26 mouse cellular contexts compared by ENCODE assay signal in the genomic region with DNA sequence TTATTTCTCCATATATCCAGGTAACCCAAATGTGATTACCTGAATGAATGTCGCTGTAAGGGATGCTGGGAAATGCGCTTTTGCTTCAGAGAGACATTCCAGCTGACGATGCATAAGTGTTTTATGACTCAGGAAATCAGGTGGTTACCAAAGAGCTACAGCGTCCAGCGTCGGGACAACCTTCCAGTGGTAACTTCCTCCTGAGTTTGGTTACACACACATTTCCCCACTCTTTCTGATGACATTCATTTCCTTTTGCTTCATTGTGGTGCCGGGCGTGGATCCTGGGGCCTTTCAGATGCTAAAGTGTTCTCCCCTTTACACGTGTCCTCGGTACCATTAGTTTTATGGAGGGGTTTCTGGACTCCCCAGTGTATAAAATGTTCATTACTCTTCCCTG. TPM values are rescaled to one million over a fixed set of nuclear protein-coding genes. Genes with fewer than 3 reads are reported as not detected.
DNase-seq lines count a peak whose midpoint lies in the region; ATAC-seq and TF ChIP-seq lines count a peak whose summit lies in the region.
"Had no signal": no experiment of that assay in that cellular context is flagged by ENCODE, and none has a peak within 500 bp of the region (broad histone marks: within the 10 kb centered on the region; RNA-seq: fewer than 3 reads in every experiment).

No protein-coding gene starts in this region.

- no peak overlapping the region for H3K4me3 ChIP-seq in left cerebral cortex, adult 2 months
- H3K4me3 ChIP-seq: embryonic facial prominence, embryonic 12.5 days; embryonic facial prominence, embryonic 15.5 days; gastrocnemius, adult 2 months; heart, embryonic 12.5 days; heart, embryonic 15.5 days had no signal

- H3K27ac ChIP-seq in left cerebral cortex, adult 2 months = no peak overlapping the region
- H3K27ac ChIP-seq: embryonic facial prominence, embryonic 12.5 days; embryonic facial prominence, embryonic 15.5 days; gastrocnemius, adult 2 months; heart, embryonic 15.5 days; hindbrain, embryonic 14.5 days; hindbrain, postnatal 0 days had no signal

- TF ChIP-seq CTCF in left cerebral cortex, adult 2 months (IDR thresholded peaks at IDR 0.05) = no peak

- peak; percentile 70 for DNase-seq in 416B (ENCODE audit: low read depth)
- no peak for DNase-seq in left cerebral cortex, adult 2 months (ENCODE audit: extremely low spot score in 1 of 2, low spot score in 2 of 2)
- DNase-seq in layer of hippocampus, adult 8-10 months (ENCODE audit: low spot score in 2 of 2) = no peak
- DNase-seq in cerebellum, adult 9-10 months = no peak
- DNase-seq: adrenal gland, adult 8-10 months; adrenal gland, postnatal 25 days; cerebellum, adult 11-12 months; cerebellum, adult 8-10 months; cerebellum, postnatal 14 days; forebrain, postnatal 0 days; gastrocnemius, adult 2 months; gastrocnemius, postnatal 14 days; heart, adult 18-20 months; heart, postnatal 10 days; heart, postnatal 36 days had no signal

- intact Hi-C loops in left cerebral cortex, adult 2 months (cut with DNase I) = no loop called here

- peak; percentile 42; the same call in 1 of the 2 replicates for ATAC-seq in common myeloid progenitor, adult 5-6 weeks (replicated peaks; ENCODE audit: low read depth, poor library complexity, severe bottlenecking)
- peak; percentile 99 for ATAC-seq in megakaryocyte, adult 5-6 weeks (ENCODE audit: poor library complexity, severe bottlenecking)
- ATAC-seq: activated CD4-positive, CD25-positive, alpha-beta regulatory T cell, adult 4 months; forebrain, embryonic 14.5 days; forebrain, postnatal 0 days; hindbrain, postnatal 0 days had no signal

RNA-seq across cellular contexts. Expression of gene Hcrtr1, which starts 9.2 kb away (rescaled TPM):
- total RNA-seq in common myeloid progenitor, adult 5-6 weeks (2017) = not detected in 2 replicates
- not detected in 2 replicates for total RNA-seq in megakaryocyte, adult 5-6 weeks (2015)
- not detected in 2 replicates for total RNA-seq in megakaryocyte, adult 5-6 weeks (2017)
- total RNA-seq in left cerebral cortex, adult 2 months (2021) = 1 to 10 TPM; 1.7 to 2.1 TPM
- 1 to 10 TPM; 1.6 to 2.9 (median 2.4) TPM for total RNA-seq in layer of hippocampus, adult 8-10 months (2022)
- total RNA-seq: gastrocnemius, adult 2 months; gastrocnemius, postnatal 14 days; gastrocnemius, postnatal 4 days; heart, adult 18-20 months; heart, postnatal 10 days; heart, postnatal 36 days had no signal

RNA-seq across cellular contexts. Expression of gene Tinagl1, which starts 26.5 kb away (rescaled TPM):
- 3.5 and 4.8 TPM in 2 replicates for total RNA-seq in common myeloid progenitor, adult 5-6 weeks (2017)
- total RNA-seq in megakaryocyte, adult 5-6 weeks (2015) = 11.4 and 12.3 TPM in 2 replicates
- 8.3 and 13.7 TPM in 2 replicates for total RNA-seq in megakaryocyte, adult 5-6 weeks (2017)
- 10 to 100 TPM; 13.3 to 17.0 TPM for total RNA-seq in left cerebral cortex, adult 2 months (2021)
- total RNA-seq in layer of hippocampus, adult 8-10 months (2022) = 10 to 100 TPM in 3 of 4 experiments, 1 to 10 TPM in 1; 9.7 to 11.8 (median 11.0) TPM

RNA-seq across cellular contexts. Expression of gene Pef1, which starts 46.0 kb away (rescaled TPM):
- 14.0 and 14.9 TPM in 2 replicates for total RNA-seq in common myeloid progenitor, adult 5-6 weeks (2017)
- total RNA-seq in megakaryocyte, adult 5-6 weeks (2015) = 53.1 TPM in 2 replicates
- total RNA-seq in megakaryocyte, adult 5-6 weeks (2017) = 12.3 and 18.0 TPM in 2 replicates
- total RNA-seq in left cerebral cortex, adult 2 months (2021) = 10 to 100 TPM; 65.6 to 81.3 TPM
- total RNA-seq in layer of hippocampus, adult 8-10 months (2022) = 10 to 100 TPM; 60.4 to 74.7 (median 68.3) TPM
